Mouse (Mus musculus) spleen, adult 18-20 months (tissue): ENCODE data around the gene Btbd35f28.
"Not testable (repeated sequence)": the region's sequence is repeated elsewhere in the genome, so short reads cannot be mapped to it uniquely, and the experiment has no call there.

Experiments
- DNase-seq, 2 experiments: peaks; one replicate each; pipeline ENCODE4 v3.0.0; 2022; ENCODE audit warnings: mixed read lengths in 2 of 2

Btbd35f28 gene

DNA sequence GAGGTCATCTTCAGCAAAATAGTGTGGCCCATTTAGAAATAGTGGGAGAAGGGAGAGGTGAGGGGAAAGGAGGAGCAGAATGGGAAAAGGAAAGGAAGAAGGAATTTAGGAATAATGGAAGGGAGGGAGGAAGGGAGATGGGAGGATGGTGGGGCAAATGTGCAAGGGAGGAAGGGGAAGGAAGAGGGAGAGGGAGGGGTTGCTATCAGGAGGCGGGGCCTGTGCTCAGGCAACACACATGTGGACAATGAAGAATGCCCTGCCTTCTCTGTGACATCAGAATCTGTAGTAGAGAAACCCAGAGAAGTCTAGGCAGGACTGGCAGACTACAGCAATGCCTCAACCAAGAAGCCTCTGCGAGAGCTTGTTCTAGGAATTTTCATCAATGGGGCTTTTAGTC lies at the start of gene Btbd35f28:
TSS of gene Btbd35f28 (plus strand) at position 301 of the 400 bp plus-strand sequence.
- DNase-seq = not testable (repeated sequence)
